Mouse (Mus musculus) stomach, embryonic 14.5 days (tissue): ENCODE data around the gene Kcnq2. TPM values are rescaled to one million over a fixed set of nuclear protein-coding genes. Genes with fewer than 3 reads are reported as not detected.
A peak's percentile ranks its signal among the peaks of the same experiment; 100 is the strongest.

Experiments used
- ATAC-seq: fragments of 200-750 bp; cut with Nextera tagmentation; 2 replicates; pipeline ENCODE4 v1.8.0; 2017; ENCODE audit warnings: low read depth, moderate TSS enrichment; ENCODE audit not compliant: insufficient number of reproducible peaks, insufficient read depth, low FRiP score
- H3K27ac ChIP-seq: fragments of 300-500 bp; sonication (generic); 2 replicates; pipeline ENCODE4 v1.5.1; 2014; ENCODE audit warnings: mild to moderate bottlenecking, low read length, moderate library complexity, mixed read lengths
- H3K27me3 ChIP-seq: fragments of 300-500 bp; sonication (generic); 2 replicates; pipeline ENCODE4 v1.6.1; 2014; ENCODE audit warnings: low read length, control low read depth, mixed read lengths; ENCODE audit not compliant: control insufficient read depth, insufficient read depth
- H3K36me3 ChIP-seq: fragments of 300-500 bp; sonication (generic); 2 replicates; pipeline ENCODE4 v1.6.1; 2014; ENCODE audit warnings: mild to moderate bottlenecking, control low read depth, low read length, moderate library complexity, mixed read lengths; ENCODE audit not compliant: control insufficient read depth, insufficient read depth
- H3K4me1 ChIP-seq: fragments of 300-500 bp; sonication (generic); 2 replicates; pipeline ENCODE4 v1.6.1; 2014; ENCODE audit warnings: low read length, control low read depth, mixed read lengths; ENCODE audit not compliant: control insufficient read depth, insufficient read depth
- H3K4me2 ChIP-seq: fragments of 300-500 bp; sonication (generic); replicated peaks from 2 replicates; pipeline ENCODE4 v1.6.1; 2014; ENCODE audit warnings: low read depth, low read length, control low read depth
- H3K4me3 ChIP-seq: fragments of 300-500 bp; sonication (generic); 2 replicates; pipeline ENCODE4 v1.5.1; 2014; ENCODE audit warnings: low read depth, low read length, control low read depth
- H3K9ac ChIP-seq: fragments of 300-500 bp; sonication (generic); replicated peaks from 2 replicates; pipeline ENCODE4 v1.6.1; 2014; ENCODE audit warnings: low read depth, mild to moderate bottlenecking, control low read depth, low read length, moderate library complexity, mixed read lengths
- H3K9me3 ChIP-seq: fragments of 300-500 bp; sonication (generic); 2 replicates; pipeline ENCODE4 v1.6.1; 2016; ENCODE audit warnings: low read depth, low read length, control low read depth; ENCODE audit not compliant: control insufficient read depth
- WGBS: fragments of 180-500 bp; shearing (Covaris S2); extraction: QIAGEN DNeasy Blood & Tissue Kit; methylation state at CpG from one replicate; pipeline ENCODE4 v1.1.7; 2014; 5-methylcytosine and 5-hydroxymethylcytosine counted together
- polyA plus RNA-seq: library from polyadenylated mRNA; unstranded; fragments of >200 nt; fragmentation: Nextera tagmentation; extraction: Ambion mirVana; gene quantifications from 2 replicates; pipeline ENCODE4 v1.2.1, GENCODE M21; 2014

The Kcnq2 gene
- polyA plus RNA-seq, 1 experiment from 2014 or later = 3.0 TPM

DNA sequence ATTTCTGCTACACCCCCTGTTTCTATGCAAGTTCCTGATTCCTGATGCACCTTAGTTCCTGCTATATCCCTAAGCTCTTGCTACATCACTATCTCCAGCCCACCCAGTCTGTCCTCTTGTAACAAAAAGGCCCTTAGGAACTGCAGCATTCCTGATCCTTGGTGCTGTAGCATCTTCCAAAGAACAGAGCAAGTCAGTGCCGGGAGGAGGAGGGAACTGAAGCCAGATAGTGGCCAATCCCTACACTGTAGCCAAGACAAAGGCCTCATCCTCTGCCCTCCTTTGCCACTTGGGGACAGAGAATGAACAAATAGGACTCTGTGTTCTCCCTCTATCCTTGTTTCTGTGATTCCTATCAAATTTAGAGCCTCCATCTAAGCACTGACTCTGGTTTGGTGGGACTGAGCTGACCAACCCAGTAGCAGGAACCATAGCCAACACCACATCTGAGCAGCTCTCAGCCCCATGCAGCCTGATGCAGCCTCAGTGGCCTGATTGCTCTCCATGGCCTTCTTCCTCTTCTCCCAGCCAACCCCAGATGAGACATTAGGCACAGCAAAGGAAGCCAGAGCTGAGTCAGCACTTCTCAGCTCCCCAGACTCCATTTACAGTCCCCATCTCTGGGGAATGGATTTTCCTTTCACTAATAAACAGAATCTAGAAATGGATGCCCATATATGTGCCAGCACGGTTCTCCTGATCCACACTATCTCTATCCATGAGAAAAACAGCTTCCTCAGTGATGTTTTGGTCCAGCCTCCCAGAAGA, 8.6 kb upstream of the Kcnq2 start:
- peaks cover 15% of the 10 kb centered on the region; the same call in 1 of the 2 replicates for H3K27me3 ChIP-seq
- H3K9ac ChIP-seq = no peak overlapping the region
- H3K4me1 ChIP-seq = no peaks in the 10 kb centered on the region
- no peaks in the 10 kb centered on the region for H3K9me3 ChIP-seq
- H3K36me3 ChIP-seq = no peaks in the 10 kb centered on the region
- H3K4me3 ChIP-seq = no peak overlapping the region
- ATAC-seq = no peak
- H3K27ac ChIP-seq = no peak overlapping the region
- 64% methylated on average over 2 of the region's 2 CpGs for WGBS
- no peak overlapping the region for H3K4me2 ChIP-seq

DNA sequence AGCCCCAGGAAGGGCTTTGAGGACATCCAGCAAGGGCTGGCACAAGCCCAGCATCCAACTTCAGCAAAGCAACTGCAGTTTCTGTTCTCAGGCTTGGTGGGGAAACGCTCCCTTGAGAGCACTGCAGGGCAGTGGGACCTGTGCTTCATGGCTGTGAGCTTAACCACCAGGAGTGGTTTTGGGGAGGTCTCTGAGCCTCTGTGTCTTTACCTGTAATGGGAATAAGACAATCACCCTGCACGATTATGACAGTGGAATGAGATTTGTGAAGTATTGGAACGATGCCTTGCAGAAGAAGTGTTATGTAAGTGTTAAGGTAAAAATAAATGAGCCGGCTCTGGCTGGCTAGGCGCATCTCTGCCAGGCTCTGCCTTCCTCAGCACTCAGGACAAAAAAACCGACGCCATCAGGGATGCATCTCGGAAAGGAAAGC, 7.6 kb upstream of the Kcnq2 start:
- Histone ChIP-seq H3K4me1 (no peaks in the 10 kb centered on the region), H3K27me3 (peaks cover 14% of the 10 kb centered on the region; the same call in 1 of the 2 replicates), H3K9ac (no peak overlapping the region), H3K4me3 (no peak overlapping the region), H3K4me2 (no peak overlapping the region), H3K27ac (no peak overlapping the region), H3K36me3 (no peaks in the 10 kb centered on the region), H3K9me3 (no peaks in the 10 kb centered on the region)
- no peak for ATAC-seq
- 60% methylated on average over 8 of the region's 8 CpGs for WGBS

DNA sequence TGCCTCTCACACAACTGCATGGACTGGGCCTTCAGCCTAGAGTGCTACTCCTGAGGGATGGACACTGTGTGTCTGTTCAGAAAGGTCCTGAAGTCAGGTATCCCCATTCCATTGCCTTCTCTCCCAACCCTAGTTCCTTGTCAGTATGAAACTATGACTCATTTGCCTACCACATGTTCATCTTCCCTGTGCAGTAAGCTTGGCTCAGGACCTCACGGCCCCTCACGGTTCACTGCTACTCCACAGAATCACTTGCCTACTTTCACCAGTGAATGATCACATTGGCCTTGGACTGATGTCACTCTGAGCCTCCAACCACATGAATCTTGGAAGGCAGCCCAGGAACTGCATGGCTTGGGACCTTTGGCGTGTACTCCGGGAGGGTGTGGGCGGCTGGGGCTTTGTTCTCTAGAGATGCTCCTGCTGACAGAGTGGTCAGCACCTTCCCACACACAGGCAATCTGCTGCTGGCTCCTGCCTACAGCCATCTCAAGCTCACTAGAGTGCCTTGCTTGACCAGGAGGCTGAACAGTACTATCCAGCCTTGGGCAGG, 4.6 kb upstream of the Kcnq2 start:
- H3K27me3 ChIP-seq = peaks cover 23% of the 10 kb centered on the region
- H3K4me3 ChIP-seq = no peak overlapping the region
- no peaks in the 10 kb centered on the region for H3K36me3 ChIP-seq
- WGBS = 90% methylated on average over 5 of the region's 5 CpGs
- no peak overlapping the region for H3K9ac ChIP-seq
- no peaks in the 10 kb centered on the region for H3K9me3 ChIP-seq
- H3K4me2 ChIP-seq = no peak overlapping the region
- ATAC-seq = no peak
- H3K4me1 ChIP-seq = no peaks in the 10 kb centered on the region
- no peak overlapping the region for H3K27ac ChIP-seq

DNA sequence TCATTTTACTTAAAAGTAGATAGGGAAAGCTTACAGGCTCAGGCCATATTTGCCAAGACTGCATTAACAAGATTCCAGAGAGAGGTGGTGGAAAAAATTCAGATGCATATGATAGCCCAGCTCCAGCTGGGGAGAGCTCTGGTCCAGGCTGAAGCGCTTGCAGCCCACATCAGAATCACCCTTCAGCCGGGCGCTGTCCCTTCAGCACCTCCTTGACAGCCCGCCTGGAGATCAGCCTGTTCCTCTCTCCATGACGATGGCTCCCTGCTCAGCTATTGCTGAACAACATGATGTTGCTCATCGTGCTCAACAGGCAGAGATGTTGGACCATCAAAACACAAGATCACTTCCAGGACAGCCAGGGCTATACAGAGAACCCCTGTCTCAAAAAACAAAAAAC, 1.8 kb upstream of the Kcnq2 start:
- H3K9ac ChIP-seq = no peak overlapping the region
- no peaks in the 10 kb centered on the region for H3K36me3 ChIP-seq
- H3K4me2 ChIP-seq = no peak overlapping the region
- H3K27ac ChIP-seq = no peak overlapping the region
- no peaks in the 10 kb centered on the region for H3K9me3 ChIP-seq
- H3K27me3 ChIP-seq = peaks cover 43% of the 10 kb centered on the region
- ATAC-seq = no peak
- H3K4me1 ChIP-seq = no peaks in the 10 kb centered on the region
- H3K4me3 ChIP-seq = no peak overlapping the region
- WGBS = 3% methylated on average over 6 of the region's 6 CpGs

DNA sequence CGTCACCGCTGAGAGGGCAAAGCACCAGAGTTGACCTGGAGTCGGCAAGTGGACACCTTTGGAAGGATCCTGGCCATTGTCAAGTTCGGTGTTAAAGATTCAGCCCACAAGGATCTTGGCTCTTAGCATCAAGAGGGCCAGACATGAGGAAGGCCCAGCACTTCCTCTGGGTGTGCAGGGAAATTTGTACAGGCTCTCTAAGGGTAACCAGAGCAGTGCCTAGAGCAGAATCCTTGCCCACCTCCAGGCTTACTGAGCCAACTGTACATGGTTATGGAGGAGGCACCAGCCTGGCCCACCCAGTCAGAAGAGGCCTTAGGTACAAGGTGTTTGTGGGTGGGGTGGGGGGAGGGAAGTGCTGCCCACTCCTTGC, 332 bp upstream of the Kcnq2 start:
- peaks cover 43% of the 10 kb centered on the region for H3K27me3 ChIP-seq
- 6% methylated on average over 4 of the region's 4 CpGs for WGBS
- no peaks in the 10 kb centered on the region for H3K4me1 ChIP-seq
- no peaks in the 10 kb centered on the region for H3K9me3 ChIP-seq
- H3K27ac ChIP-seq = no peak overlapping the region
- no peak overlapping the region for H3K4me2 ChIP-seq
- peak overlapping the region; percentile 41 for H3K4me3 ChIP-seq
- H3K9ac ChIP-seq = no peak overlapping the region
- no peak for ATAC-seq
- H3K36me3 ChIP-seq = no peaks in the 10 kb centered on the region

DNA sequence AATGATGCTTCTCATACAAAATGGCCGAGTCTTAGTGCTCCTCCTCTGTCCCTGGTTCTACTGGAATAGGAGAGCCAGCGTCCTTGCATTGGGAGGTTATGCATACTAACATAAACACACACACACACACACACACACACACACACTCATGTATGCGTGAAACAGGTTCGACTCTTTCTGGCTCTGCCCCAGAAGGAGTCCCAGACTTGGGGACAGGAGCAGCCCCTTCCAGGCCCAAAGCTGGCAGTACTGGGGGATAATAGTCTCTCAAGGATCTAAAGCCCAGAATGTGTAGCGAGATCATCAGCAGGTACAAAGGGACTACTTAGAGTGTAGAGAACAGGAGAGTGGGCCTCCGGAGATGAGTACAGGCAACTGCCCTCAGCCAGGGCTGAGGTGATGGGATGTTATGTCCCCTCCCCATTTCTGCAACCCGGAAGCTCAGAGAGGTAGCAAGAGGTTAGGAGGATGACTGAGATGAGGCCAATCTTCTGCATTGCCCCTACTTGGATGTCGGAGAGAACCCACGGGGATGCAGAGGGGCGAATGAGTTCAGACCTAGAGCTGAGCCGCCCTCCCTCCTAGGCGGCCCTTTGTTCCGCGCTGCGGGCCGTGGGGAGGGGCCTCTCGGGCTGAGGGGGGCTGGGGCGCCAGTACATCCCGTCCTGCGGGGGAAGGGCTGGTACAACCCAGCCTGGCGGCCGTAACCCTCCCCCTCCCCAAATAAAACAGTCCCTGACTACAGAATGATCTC, 1.1 kb downstream of the Kcnq2 start:
- H3K4me1 ChIP-seq = no peaks in the 10 kb centered on the region
- H3K36me3 ChIP-seq = no peaks in the 10 kb centered on the region
- H3K4me3 ChIP-seq = peak overlapping the region; percentile 41
- no peak overlapping the region for H3K9ac ChIP-seq
- no peaks in the 10 kb centered on the region for H3K9me3 ChIP-seq
- H3K4me2 ChIP-seq = peak overlapping the region; percentile 92
- H3K27ac ChIP-seq = no peak overlapping the region
- 9% methylated on average over 22 of the region's 22 CpGs for WGBS
- ATAC-seq = peak; percentile 42; the same call in 1 of the 2 replicates
- H3K27me3 ChIP-seq = peaks cover 43% of the 10 kb centered on the region

DNA sequence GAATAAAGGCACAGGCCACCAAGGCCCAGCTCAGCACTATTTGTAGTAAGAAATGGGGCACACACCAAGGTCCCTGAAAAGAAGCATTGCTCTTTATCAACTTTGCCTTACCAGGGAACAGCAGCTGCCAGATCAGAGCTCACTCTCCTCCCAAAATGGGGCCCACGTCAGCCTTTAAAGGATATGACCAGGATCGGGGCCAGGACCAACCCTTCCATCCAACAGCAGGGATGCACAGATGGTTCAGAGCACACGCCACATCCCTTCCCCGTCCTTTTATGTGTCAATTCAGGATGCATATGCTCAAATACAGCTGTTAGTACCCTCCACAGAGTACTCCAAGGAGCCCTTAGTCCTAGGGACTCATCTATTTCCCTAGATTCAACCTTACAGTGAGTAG, 4.9 kb downstream of the Kcnq2 start:
- no peak for ATAC-seq
- H3K4me2 ChIP-seq = no peak overlapping the region
- peaks cover 25% of the 10 kb centered on the region for H3K27me3 ChIP-seq
- H3K4me3 ChIP-seq = no peak overlapping the region
- H3K27ac ChIP-seq = no peak overlapping the region
- no peaks in the 10 kb centered on the region for H3K36me3 ChIP-seq
- no peak overlapping the region for H3K9ac ChIP-seq
- no peaks in the 10 kb centered on the region for H3K9me3 ChIP-seq
- no peaks in the 10 kb centered on the region for H3K4me1 ChIP-seq
- WGBS = 78% methylated on average over 4 of the region's 4 CpGs

DNA sequence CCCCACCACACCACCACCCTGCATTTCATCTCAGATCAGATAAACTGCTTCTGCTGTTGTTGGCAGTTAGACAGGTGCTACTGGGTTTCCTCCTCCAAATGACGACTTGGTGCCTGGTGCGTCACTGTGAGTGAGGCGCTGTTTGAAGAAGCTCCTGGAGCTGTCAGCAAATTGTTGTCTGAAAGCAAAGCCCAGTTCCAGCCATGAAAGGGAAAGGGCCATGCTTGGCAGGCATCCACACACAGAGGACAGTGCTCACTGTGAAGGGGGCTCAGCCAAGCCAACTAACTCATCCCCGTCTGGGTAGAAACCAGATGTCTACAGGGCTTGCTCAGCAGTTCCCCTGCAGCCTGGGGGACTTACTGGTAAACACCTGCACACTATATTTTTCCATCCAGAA, 6.1 kb downstream of the Kcnq2 start:
- Histone ChIP-seq H3K9me3 (no peaks in the 10 kb centered on the region), H3K36me3 (no peaks in the 10 kb centered on the region), H3K4me2 (no peak overlapping the region), H3K27ac (no peak overlapping the region), H3K27me3 (peaks cover 12% of the 10 kb centered on the region), H3K4me1 (no peaks in the 10 kb centered on the region), H3K9ac (no peak overlapping the region), H3K4me3 (no peak overlapping the region)
- no peak for ATAC-seq
- WGBS = 84% methylated on average over 4 of the region's 4 CpGs
